Mouse (Mus musculus) hindbrain, embryonic 16.5 days (tissue): ENCODE measurements around the gene Olfr267. TPM values are rescaled to one million over a fixed set of nuclear protein-coding genes. Genes with fewer than 3 reads are reported as not detected.

Experiments
- polyA plus RNA-seq: library from polyadenylated mRNA; unstranded; fragments of >200 nt; fragmentation: Nextera tagmentation; extraction: Ambion mirVana; gene quantifications from 2 replicates; pipeline ENCODE4 v1.2.1, GENCODE M21; 2015

Gene Olfr267
- polyA plus RNA-seq, 1 experiment from 2014 or later: not detected

Other genes starting within 250 kb of the Olfr267 start
- 20.9 and 25.1 TPM in 2 replicates for gene Lpar1, start 233.8 kb downstream of the Olfr267 start, polyA plus RNA-seq
- gene Ecpas, start 125.0 kb upstream of the Olfr267 start, polyA plus RNA-seq: 29.0 and 31.1 TPM in 2 replicates
- 2.0 and 2.7 TPM in 2 replicates for gene Zkscan16, start 155.9 kb upstream of the Olfr267 start, polyA plus RNA-seq
- gene Ptgr1, start 199.4 kb upstream of the Olfr267 start, polyA plus RNA-seq: 5.6 and 6.5 TPM in 2 replicates
- gene Dnajc25, start 207.3 kb upstream of the Olfr267 start, polyA plus RNA-seq: 5.7 and 5.8 TPM in 2 replicates
- 7.2 and 8.4 TPM in 2 replicates for gene Gm20503, start 215.5 kb upstream of the Olfr267 start, polyA plus RNA-seq
- gene Gng10, start 247.4 kb upstream of the Olfr267 start, polyA plus RNA-seq: 178 and 197 TPM in 2 replicates